Mouse (Mus musculus) ES-E14 (cell line): ENCODE measurements around the gene 4931406P16Rik. TPM values are rescaled to one million over a fixed set of nuclear protein-coding genes. Genes with fewer than 3 reads are reported as not detected.
"Not testable (repeated sequence)": the region's sequence is repeated elsewhere in the genome, so short reads cannot be mapped to it uniquely, and the experiment has no call there.

Experiments
- DNase-seq: peaks from one replicate; pipeline ENCODE4 v3.0.0-alpha.2; 2013; ENCODE audit warnings: low read depth, low spot score
- H3K27ac ChIP-seq: 2 replicates; pipeline ENCODE4 v1.5.1; 2012; ENCODE audit warnings: low read depth, mild to moderate bottlenecking, low read length, moderate library complexity, mixed read lengths; ENCODE audit not compliant: poor library complexity, insufficient read depth, severe bottlenecking
- H3K36me3 ChIP-seq: 2 replicates; pipeline ENCODE4 v1.6.1; 2012; ENCODE audit warnings: mild to moderate bottlenecking, low read length, moderate library complexity, mixed read lengths; ENCODE audit not compliant: control insufficient read depth, poor library complexity, insufficient read depth, severe bottlenecking
- H3K4me1 ChIP-seq, 2 experiments: fragments of 150-350 bp in 1 of 2; sonication (generic) in 1 of 2; 2 replicates each; pipeline ENCODE4 v1.6.1; 2012; ENCODE audit warnings: low read length in 2 of 2, mild to moderate bottlenecking in 1 of 2, mixed read lengths in 1 of 2; ENCODE audit not compliant: control insufficient read depth in 2 of 2, insufficient read depth in 2 of 2, poor library complexity in 1 of 2
- H3K4me3 ChIP-seq, 2 experiments: fragments of 150-350 bp in 1 of 2; sonication (generic) in 1 of 2; 2 replicates each; pipeline ENCODE4 v1.5.1; 2012; ENCODE audit warnings: low read length in 2 of 2, low read depth in 1 of 2, mild to moderate bottlenecking in 1 of 2, mixed read lengths in 1 of 2; ENCODE audit not compliant: insufficient read depth in 1 of 2, poor library complexity in 1 of 2, severe bottlenecking in 1 of 2
- H3K9ac ChIP-seq: 2 replicates; pipeline ENCODE4 v1.6.1; 2012; ENCODE audit warnings: low read depth, mild to moderate bottlenecking, low read length, mixed read lengths; ENCODE audit not compliant: poor library complexity, insufficient read depth, severe bottlenecking
- H3K9me3 ChIP-seq: fragments of 150-350 bp; sonication (generic); 2 replicates; pipeline ENCODE4 v1.6.1; 2012; ENCODE audit warnings: low read depth, mild to moderate bottlenecking, low read length; ENCODE audit not compliant: control insufficient read depth, insufficient read depth
- CHD2 ChIP-seq: IDR thresholded peaks from 2 replicates; pipeline ENCODE4 v1.6.1; 2014; ENCODE audit warnings: mild to moderate bottlenecking, low read depth, low read length, inconsistent platforms
- HCFC1 ChIP-seq: IDR thresholded peaks from 2 replicates; pipeline ENCODE4 v1.6.1; 2012; ENCODE audit warnings: low read length, inconsistent platforms, borderline replicate concordance; ENCODE audit not compliant: insufficient read depth
- MAFK ChIP-seq: IDR thresholded peaks from 2 replicates; pipeline ENCODE4 v1.6.1; 2014; ENCODE audit warnings: mild to moderate bottlenecking, low read depth, low read length, inconsistent platforms; ENCODE audit not compliant: insufficient read depth
- ZC3H11A ChIP-seq: IDR thresholded peaks from 2 replicates; pipeline ENCODE4 v1.6.1; 2012; ENCODE audit warnings: low read depth, mild to moderate bottlenecking, inconsistent platforms, low read length, borderline replicate concordance
- ZNF384 ChIP-seq: IDR thresholded peaks from 2 replicates; pipeline ENCODE4 v1.6.1; 2012; ENCODE audit warnings: low read depth, low read length, inconsistent platforms
- in situ Hi-C, 2 experiments: fragments of 600-800 bp; cut with MboI; formaldehyde crosslinking; loops; one replicate each; pipeline ENCODE4 v1.15.1; 2025; ENCODE audit warnings: low sequenced_read_pairs in 2 of 2, inconsistent platforms in 1 of 2; ENCODE audit not compliant: unreplicated experiment in 2 of 2
- total RNA-seq: library from RNA; depleted of rRNA; stranded (reverse); fragments of 300-350 nt; gene quantifications from 2 replicates; pipeline ENCODE4 v1.2.3, GENCODE M21; 2012

4931406P16Rik gene
- total RNA-seq, 1 experiment = 33.6 TPM

DNA sequence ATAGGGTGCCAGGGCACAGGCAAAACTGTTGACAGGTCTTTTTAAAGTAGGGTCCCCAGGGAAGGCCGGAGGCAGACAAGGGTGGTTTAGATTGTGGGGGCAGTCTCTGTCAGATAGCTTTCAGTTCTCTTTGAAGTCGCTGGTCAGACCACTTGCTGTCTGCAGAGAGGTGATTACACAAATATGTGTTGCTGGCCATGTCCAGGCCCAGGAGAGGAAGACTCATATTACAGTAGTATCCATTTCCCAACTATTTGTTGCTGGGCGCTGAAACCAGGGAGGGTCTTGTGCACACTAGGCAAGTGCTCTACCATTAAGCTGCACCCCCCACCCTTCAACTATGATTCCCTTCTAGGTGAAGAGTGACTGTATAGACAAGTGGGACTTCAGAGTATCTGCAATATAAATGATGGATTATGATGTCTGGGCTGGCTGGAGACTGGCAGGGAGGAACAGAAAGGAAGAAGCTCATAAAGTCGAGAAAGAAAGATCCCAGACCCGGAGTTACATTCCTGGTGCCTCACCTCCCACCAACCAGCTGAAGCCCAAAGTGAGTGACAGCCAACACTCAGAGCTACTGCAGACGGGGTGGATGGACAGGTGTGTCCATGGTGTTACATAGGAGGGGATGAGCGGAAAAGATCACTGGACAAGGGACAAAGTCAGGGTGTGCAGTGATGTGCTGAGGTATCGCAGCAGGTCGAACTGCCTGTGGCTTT, 25.3 kb upstream of the 4931406P16Rik start:
- H3K36me3 ChIP-seq = peaks cover 9% of the 10 kb centered on the region

DNA sequence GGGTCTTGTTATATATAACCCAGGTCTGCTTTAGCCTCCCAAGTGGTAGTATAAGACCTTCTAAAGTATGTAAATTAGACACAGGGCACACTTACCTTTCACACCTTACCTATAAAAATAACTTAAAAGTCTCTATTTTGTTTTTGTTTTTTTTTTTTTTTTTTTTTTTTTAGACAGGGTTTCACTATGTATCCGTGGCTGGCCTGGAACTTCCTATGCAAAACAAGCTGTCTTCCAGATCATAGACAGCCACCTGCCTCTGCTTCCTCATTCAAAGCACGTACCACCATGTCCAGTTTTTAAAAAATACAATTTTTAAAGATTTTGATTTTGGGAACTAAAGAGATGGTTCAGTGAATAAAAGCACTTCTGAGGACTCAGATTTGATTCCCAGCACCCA, 23.9 kb upstream of the 4931406P16Rik start:
- DNase-seq = no peak
- H3K9me3 ChIP-seq = no peaks in the 10 kb centered on the region
- TF ChIP-seq ZNF384 (no peak), MAFK (no peak), ZC3H11A (no peak), HCFC1 (no peak), CHD2 (no peak)
- H3K4me3 ChIP-seq = no peak overlapping the region
- in situ Hi-C loops = no loop called here
- H3K27ac ChIP-seq = no peak overlapping the region
- H3K36me3 ChIP-seq = peaks cover 2% of the 10 kb centered on the region
- H3K9ac ChIP-seq = no peak overlapping the region
- H3K4me1 ChIP-seq = no peaks in the 10 kb centered on the region

More for the DNA sequence above, 25.3 kb upstream of the 4931406P16Rik start:
- H3K27ac ChIP-seq = no peak overlapping the region
- H3K9me3 ChIP-seq = no peaks in the 10 kb centered on the region
- in situ Hi-C loops = no loop called here
- no peak for DNase-seq
- H3K4me3 ChIP-seq = no peak overlapping the region
- no peak for TF ChIP-seq CHD2
- no peak for TF ChIP-seq ZNF384
- no peak for TF ChIP-seq HCFC1
- no peak for TF ChIP-seq MAFK
- TF ChIP-seq ZC3H11A = no peak
- H3K4me1 ChIP-seq = no peaks in the 10 kb centered on the region
- H3K9ac ChIP-seq = no peak overlapping the region

- H3K9ac ChIP-seq, H3K4me1 ChIP-seq, H3K27ac ChIP-seq, H3K4me3 ChIP-seq, DNase-seq, H3K9me3 ChIP-seq, H3K36me3 ChIP-seq, in situ Hi-C loops: not testable (repeated sequence)
Measured at GRCm38 (mm10) chr7:34336545-34336944, 23.2 kb upstream of the 4931406P16Rik start.

- Histone ChIP-seq H3K27ac (no peak overlapping the region), H3K9me3 (no peaks in the 10 kb centered on the region), H3K9ac (no peak overlapping the region), H3K4me3 (no peak overlapping the region), H3K36me3 (no peaks in the 10 kb centered on the region), H3K4me1 (peaks cover 0 to 2% of the 10 kb centered on the region in 2 experiments; a peak in 1 of 4 replicates)
- TF ChIP-seq ZNF384 = no peak
- TF ChIP-seq MAFK = no peak
- no peak for TF ChIP-seq HCFC1
- no peak for TF ChIP-seq ZC3H11A
- no peak for TF ChIP-seq CHD2
- in situ Hi-C loops = no loop called here
- DNase-seq = no peak
Measured at GRCm38 (mm10) chr7:34327493-34327892, 14.1 kb upstream of the 4931406P16Rik start.

- peaks cover 0 to 2% of the 10 kb centered on the region in 2 experiments; a peak in 1 of 4 replicates for H3K4me1 ChIP-seq
- in situ Hi-C loops = no loop called here
- H3K27ac ChIP-seq = no peak overlapping the region
- TF ChIP-seq HCFC1 (no peak), ZC3H11A (no peak), CHD2 (no peak), ZNF384 (no peak), MAFK (no peak)
- no peaks in the 10 kb centered on the region for H3K9me3 ChIP-seq
- no peaks in the 10 kb centered on the region for H3K36me3 ChIP-seq
- no peak for DNase-seq
- no peak overlapping the region for H3K9ac ChIP-seq
- H3K4me3 ChIP-seq = no peak overlapping the region
Measured at GRCm38 (mm10) chr7:34324857-34325256, 11.5 kb upstream of the 4931406P16Rik start.
